Mouse (Mus musculus) heart, embryonic 15.5 days (tissue): ENCODE results near the gene Cog5. TPM values are rescaled to one million over a fixed set of nuclear protein-coding genes. Genes with fewer than 3 reads are reported as not detected.

Experiments used
- ATAC-seq: fragments of 200-750 bp; cut with Nextera tagmentation; replicated peaks from 2 replicates; pipeline ENCODE4 v1.8.0; 2017; ENCODE audit warnings: low read depth, moderate TSS enrichment; ENCODE audit not compliant: insufficient number of reproducible peaks, insufficient read depth, low FRiP score
- H3K27ac ChIP-seq: fragments of 300-500 bp; sonication (generic); 2 replicates; pipeline ENCODE4 v1.5.1; 2015; ENCODE audit warnings: mild to moderate bottlenecking, inconsistent platforms
- H3K27me3 ChIP-seq: fragments of 300-500 bp; sonication (generic); 2 replicates; pipeline ENCODE4 v1.6.1; 2015; ENCODE audit warnings: inconsistent platforms
- H3K36me3 ChIP-seq: fragments of 300-500 bp; sonication (generic); 2 replicates; pipeline ENCODE4 v1.6.1; 2015; ENCODE audit warnings: mild to moderate bottlenecking, inconsistent platforms
- H3K4me1 ChIP-seq: fragments of 300-500 bp; sonication (generic); replicated peaks from 2 replicates; pipeline ENCODE4 v1.6.1; 2015; ENCODE audit warnings: inconsistent platforms
- H3K4me2 ChIP-seq: fragments of 300-500 bp; sonication (generic); 2 replicates; pipeline ENCODE4 v1.6.1; 2015; ENCODE audit warnings: inconsistent platforms, mild to moderate bottlenecking, moderate library complexity
- H3K4me3 ChIP-seq: fragments of 300-500 bp; sonication (generic); 2 replicates; pipeline ENCODE4 v1.5.1; 2015; ENCODE audit warnings: mild to moderate bottlenecking, inconsistent platforms
- H3K9ac ChIP-seq: fragments of 300-500 bp; sonication (generic); 2 replicates; pipeline ENCODE4 v1.6.1; 2015; ENCODE audit warnings: mild to moderate bottlenecking, inconsistent platforms
- H3K9me3 ChIP-seq: fragments of 300-500 bp; sonication (generic); replicated peaks from 2 replicates; pipeline ENCODE4 v1.6.1; 2016; ENCODE audit warnings: inconsistent platforms
- WGBS: fragments of 180-500 bp; shearing (Covaris S2); methylation state at CpG from one replicate; pipeline ENCODE4 v1.1.7; 2015; ENCODE audit warnings: mixed read lengths; 5-methylcytosine and 5-hydroxymethylcytosine counted together
- polyA plus RNA-seq: library from polyadenylated mRNA; unstranded; fragments of >200 nt; fragmentation: Nextera tagmentation; extraction: Ambion mirVana; gene quantifications from 2 replicates; pipeline ENCODE4 v1.2.1, GENCODE M21; 2015

Cog5 gene
- polyA plus RNA-seq, 1 experiment from 2014 or later, result 24.1 TPM

DNA sequence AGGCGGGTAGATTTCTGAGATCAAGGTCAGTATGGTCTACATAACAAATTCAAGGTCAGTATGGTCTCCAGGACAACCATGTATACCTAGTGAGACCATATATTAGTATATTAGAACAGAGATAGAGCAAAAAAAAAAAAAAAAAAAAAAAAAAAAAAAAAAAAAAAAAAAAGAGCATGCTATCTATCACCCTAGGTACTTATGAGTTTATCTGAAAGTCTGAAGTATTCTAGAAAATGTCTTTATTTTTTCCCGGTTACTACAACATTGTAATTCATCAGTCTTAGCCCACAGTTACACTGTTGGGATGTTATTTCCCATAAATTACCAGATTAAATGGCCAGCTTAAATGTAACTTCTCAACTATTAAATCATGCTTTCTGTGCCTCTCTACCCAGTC lies 289.7 kb downstream of the Cog5 start:
- no peaks in the 10 kb centered on the region for H3K9me3 ChIP-seq
- peaks cover 33% of the 10 kb centered on the region for H3K36me3 ChIP-seq
- no peak for ATAC-seq
- peaks cover 3% of the 10 kb centered on the region; the same call in 1 of the 2 replicates for H3K4me1 ChIP-seq
- H3K27ac ChIP-seq, result no peak overlapping the region
- no peak overlapping the region for H3K9ac ChIP-seq
- WGBS, result 85% methylated on average over 2 of the region's 2 CpGs
- no peak overlapping the region for H3K4me2 ChIP-seq
- no peak overlapping the region for H3K4me3 ChIP-seq
- no peaks in the 10 kb centered on the region for H3K27me3 ChIP-seq

DNA sequence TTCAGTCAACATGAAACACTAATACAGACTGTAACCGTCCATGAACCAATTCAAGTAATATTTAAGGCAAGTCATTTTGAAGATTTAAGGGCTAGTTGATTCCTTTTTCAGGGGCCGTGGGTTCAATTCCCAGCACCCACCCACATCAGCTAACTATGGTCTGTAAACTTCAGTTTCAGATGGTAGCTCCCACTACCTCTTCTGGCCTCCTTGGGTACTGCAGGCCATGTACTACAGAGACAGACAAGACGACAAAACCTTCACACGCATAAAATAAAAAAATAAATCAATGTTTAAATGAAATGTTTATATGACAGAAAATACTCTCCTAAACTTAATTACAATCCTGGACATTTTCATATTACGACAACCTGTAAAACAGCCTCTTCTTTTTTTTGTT lies 292.8 kb downstream of the Cog5 start:
- Histone ChIP-seq H3K4me1 (peaks cover 14% of the 10 kb centered on the region), H3K4me3 (no peak overlapping the region), H3K4me2 (0 out of 2 replicates have a peak overlapping the region, but pooled peaks have one; percentile 21), H3K36me3 (peaks cover 11% of the 10 kb centered on the region), H3K9ac (no peak overlapping the region), H3K27me3 (no peaks in the 10 kb centered on the region), H3K9me3 (no peaks in the 10 kb centered on the region), H3K27ac (no peak overlapping the region)
- WGBS, result 93% methylated on average over 5 of the region's 5 CpGs
- no peak for ATAC-seq

DNA sequence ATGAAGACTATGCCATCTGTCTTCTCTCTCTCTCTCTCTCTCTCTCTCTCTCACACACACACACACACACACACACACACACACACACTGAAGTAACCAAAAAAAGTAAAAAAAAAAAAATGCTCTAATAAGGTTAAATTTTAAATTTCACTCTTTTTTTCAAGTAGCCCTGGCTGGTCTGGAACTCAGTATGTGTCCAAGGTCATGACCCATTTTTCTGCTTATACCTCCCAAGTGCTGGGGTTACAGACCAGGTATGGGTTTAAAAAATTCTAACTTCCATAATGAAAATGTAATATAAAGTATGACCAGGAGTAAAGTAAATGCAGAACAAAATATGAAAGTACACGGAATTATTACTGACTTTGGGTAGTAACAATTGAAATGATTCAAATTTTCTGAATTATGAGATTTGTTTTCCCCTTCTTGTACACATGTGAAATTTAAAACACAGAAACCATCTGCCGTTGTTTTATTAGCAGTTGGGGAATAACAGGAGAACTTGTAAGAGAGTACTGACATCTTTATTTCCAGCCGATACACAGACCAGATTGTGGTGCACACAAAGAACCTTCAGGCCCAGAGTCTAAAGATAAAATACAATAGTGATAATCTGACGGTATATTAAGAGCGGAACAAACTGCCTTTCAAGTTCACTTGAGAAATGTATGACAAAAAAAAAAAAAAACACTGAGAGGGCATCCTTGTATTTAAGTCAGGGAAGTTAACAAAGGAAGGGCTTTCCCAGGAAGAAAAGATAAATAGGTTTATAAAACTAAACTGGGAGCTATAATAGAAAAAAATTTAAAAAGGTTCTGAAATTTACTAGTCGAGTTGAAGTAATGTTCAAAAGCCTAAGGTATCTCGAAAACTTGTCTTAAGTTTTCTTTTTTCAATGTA lies 293.7 kb downstream of the Cog5 start:
- H3K9me3 ChIP-seq, result no peaks in the 10 kb centered on the region
- H3K27me3 ChIP-seq, result no peaks in the 10 kb centered on the region
- no peak for ATAC-seq
- peaks cover 14% of the 10 kb centered on the region for H3K4me1 ChIP-seq
- H3K4me2 ChIP-seq, result peak overlapping the region; percentile 65
- WGBS, result 22% methylated on average over 7 of the region's 7 CpGs
- H3K9ac ChIP-seq, result peak overlapping the region; percentile 94
- H3K27ac ChIP-seq, result peak overlapping the region; percentile 99
- peak overlapping the region; percentile 97 for H3K4me3 ChIP-seq
- peaks cover 2% of the 10 kb centered on the region; the same call in 1 of the 2 replicates for H3K36me3 ChIP-seq

- peak overlapping the region; percentile 65 for H3K4me2 ChIP-seq
- H3K4me1 ChIP-seq, result peaks cover 14% of the 10 kb centered on the region
- WGBS, result under 1% methylated on average over 41 of the region's 58 CpGs
- peak overlapping the region; percentile 94 for H3K9ac ChIP-seq
- H3K9me3 ChIP-seq, result no peaks in the 10 kb centered on the region
- ATAC-seq, result peak; percentile 77
- no peaks in the 10 kb centered on the region for H3K27me3 ChIP-seq
- H3K27ac ChIP-seq, result peak overlapping the region; percentile 99
- no peaks in the 10 kb centered on the region for H3K36me3 ChIP-seq
- H3K4me3 ChIP-seq, result peak overlapping the region; percentile 97
These were observed 294.6 kb downstream of the Cog5 start for GRCm38 (mm10) chr12:31949193-31949741.

GRCm38 (mm10) chr12:31949759-31950658 lies 295.3 kb downstream of the Cog5 start, which contains the start of gene Hbp1:
Gene Hbp1 (minus strand): TSS chr12:31950535.
- Histone ChIP-seq H3K9me3 (no peaks in the 10 kb centered on the region), H3K36me3 (no peaks in the 10 kb centered on the region), H3K4me2 (peak within 1 kb of the TSS; percentile 74), H3K4me1 (peaks cover 14% of the 10 kb centered on the region), H3K27ac (peak within 1 kb of the TSS; percentile 99), H3K4me3 (peak within 1 kb of the TSS; percentile 97), H3K27me3 (no peaks in the 10 kb centered on the region), H3K9ac (peak within 1 kb of the TSS; percentile 94)
- 1% methylated on average over 60 of the region's 71 CpGs for WGBS
- ATAC-seq, result peak; percentile 95

- WGBS, result 7% methylated on average over 9 of the region's 9 CpGs
- no peak for ATAC-seq
These were observed 296.0 kb downstream of the Cog5 start for GRCm38 (mm10) chr12:31950659-31951031.

DNA sequence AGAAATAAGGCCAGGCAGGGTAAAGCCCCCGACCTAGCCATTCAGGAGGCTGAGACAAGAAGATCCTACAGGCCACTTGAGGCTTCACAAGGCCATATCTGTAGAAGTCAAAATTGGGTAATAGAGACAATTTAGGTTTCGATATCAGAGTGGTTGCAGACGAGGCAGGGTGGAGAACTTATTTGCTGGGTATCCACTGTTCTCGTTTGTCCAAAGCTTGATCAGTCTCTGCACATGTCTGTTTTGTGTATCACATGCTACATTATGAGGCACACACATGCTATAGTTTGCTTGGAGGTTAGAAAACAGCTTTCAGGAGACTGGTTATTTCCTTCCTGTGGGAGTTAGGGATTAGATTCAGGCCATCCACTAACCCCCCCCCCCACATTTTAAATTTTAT lies 301.2 kb downstream of the Cog5 start:
- Histone ChIP-seq H3K27me3 (no peaks in the 10 kb centered on the region), H3K4me1 (peaks cover 9% of the 10 kb centered on the region), H3K4me3 (no peak overlapping the region), H3K4me2 (no peak overlapping the region), H3K36me3 (no peaks in the 10 kb centered on the region), H3K27ac (no peak overlapping the region), H3K9me3 (no peaks in the 10 kb centered on the region), H3K9ac (no peak overlapping the region)
- WGBS, result 76% methylated on average over 4 of the region's 4 CpGs
- no peak for ATAC-seq

More at GRCm38 (mm10) chr12:31950659-31951031, 296.0 kb downstream of the Cog5 start:
- no peaks in the 10 kb centered on the region for H3K9me3 ChIP-seq
- H3K27me3 ChIP-seq, result no peaks in the 10 kb centered on the region
- H3K4me3 ChIP-seq, result peak overlapping the region; percentile 54
- no peaks in the 10 kb centered on the region for H3K36me3 ChIP-seq
- H3K4me2 ChIP-seq, result peak overlapping the region; percentile 74
- peak overlapping the region; percentile 92 for H3K27ac ChIP-seq
- peaks cover 14% of the 10 kb centered on the region for H3K4me1 ChIP-seq
- H3K9ac ChIP-seq, result peak overlapping the region; percentile 31; the same call in 1 of the 2 replicates

DNA sequence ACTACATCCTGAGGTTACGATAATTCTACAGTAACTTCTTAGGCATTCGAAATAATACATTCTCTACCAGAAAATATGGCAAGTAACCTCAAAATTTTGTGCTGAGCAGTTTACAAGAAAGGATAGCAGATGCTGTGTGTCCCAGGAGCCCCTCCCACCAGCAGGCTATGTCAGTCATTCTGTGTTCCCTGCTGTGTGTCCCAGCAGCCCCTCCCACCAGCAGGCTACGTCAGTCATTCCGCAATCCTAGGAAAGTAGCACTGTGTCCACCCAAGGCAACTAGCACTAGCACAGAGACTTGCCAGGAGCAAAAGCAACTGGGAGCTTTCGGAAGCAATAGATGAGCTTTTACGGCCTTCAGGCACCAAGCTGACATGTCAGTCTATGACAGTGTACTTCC lies 309.4 kb downstream of the Cog5 start:
- H3K27ac ChIP-seq, result no peak overlapping the region
- WGBS, result 86% methylated on average over 6 of the region's 6 CpGs
- H3K4me2 ChIP-seq, result no peak overlapping the region
- H3K36me3 ChIP-seq, result no peaks in the 10 kb centered on the region
- H3K27me3 ChIP-seq, result no peaks in the 10 kb centered on the region
- no peak overlapping the region for H3K4me3 ChIP-seq
- no peak for ATAC-seq
- peaks cover 5% of the 10 kb centered on the region for H3K4me1 ChIP-seq
- H3K9ac ChIP-seq, result no peak overlapping the region
- no peaks in the 10 kb centered on the region for H3K9me3 ChIP-seq

DNA sequence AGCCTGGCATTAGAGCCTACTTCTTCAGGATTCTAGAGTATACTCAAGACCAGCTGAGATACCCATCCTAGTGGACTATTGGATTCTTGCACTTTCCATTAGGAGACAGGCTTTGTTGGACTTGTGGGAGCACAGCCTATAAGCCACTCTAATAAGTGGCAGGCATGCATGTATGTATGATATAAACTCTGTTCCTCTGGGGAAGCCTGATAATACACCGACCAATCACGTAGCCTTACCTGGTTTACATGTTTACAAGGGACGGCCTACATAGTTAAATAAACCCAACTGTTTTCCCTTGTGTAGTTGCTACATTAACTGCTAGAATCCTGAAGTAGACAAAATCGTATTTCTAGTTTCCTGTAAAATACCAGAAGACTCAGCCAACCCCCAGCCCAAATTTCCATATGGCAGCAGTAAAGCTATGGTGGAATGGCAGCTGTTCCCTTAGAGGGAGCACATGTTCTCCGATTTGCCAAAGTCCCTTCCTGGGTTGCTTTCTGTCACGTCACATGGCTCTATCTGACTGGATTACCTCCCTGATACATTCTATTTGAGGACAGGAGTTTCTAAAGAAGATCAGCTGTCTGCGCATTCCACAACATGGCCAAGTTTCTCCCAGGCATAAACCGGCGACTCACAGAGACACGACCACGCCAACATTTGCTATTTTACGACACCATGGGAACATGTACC lies 311.0 kb downstream of the Cog5 start:
- Histone ChIP-seq H3K27ac (no peak overlapping the region), H3K4me3 (no peak overlapping the region), H3K9me3 (no peaks in the 10 kb centered on the region), H3K4me2 (no peak overlapping the region), H3K27me3 (no peaks in the 10 kb centered on the region), H3K36me3 (no peaks in the 10 kb centered on the region), H3K4me1 (peaks cover 9% of the 10 kb centered on the region), H3K9ac (no peak overlapping the region)
- no peak for ATAC-seq
- 85% methylated on average over 12 of the region's 12 CpGs for WGBS

- no peak for ATAC-seq
These were observed 311.7 kb downstream of the Cog5 start for GRCm38 (mm10) chr12:31966405-31966804.

More at GRCm38 (mm10) chr12:31966405-31966804, 311.7 kb downstream of the Cog5 start:
- Histone ChIP-seq H3K27me3 (no peaks in the 10 kb centered on the region), H3K36me3 (no peaks in the 10 kb centered on the region), H3K4me1 (peaks cover 9% of the 10 kb centered on the region), H3K27ac (no peak overlapping the region), H3K4me2 (no peak overlapping the region), H3K9ac (no peak overlapping the region), H3K9me3 (no peaks in the 10 kb centered on the region), H3K4me3 (no peak overlapping the region)
- WGBS, result 74% methylated on average over 4 of the region's 4 CpGs
